Mouse (Mus musculus) cerebellum, adult 2 months (tissue): ENCODE data around the gene Gja1.

ENCODE experiments used
- CTCF ChIP-seq: fragments of 200-500 bp; IDR thresholded peaks from 2 replicates; pipeline ENCODE4 v1.5.1; 2011; ENCODE audit warnings: low read depth, mild to moderate bottlenecking, control low read depth, low read length, moderate library complexity, borderline replicate concordance; ENCODE audit not compliant: insufficient read depth
- POLR2A ChIP-seq: fragments of 200-500 bp; IDR thresholded peaks from 2 replicates; pipeline ENCODE4 v1.6.1; 2011; ENCODE audit warnings: low read length, control low read depth, borderline replicate concordance; ENCODE audit not compliant: insufficient read depth

GRCm38 (mm10) chr10:56379720-56380119 lies 2.6 kb downstream of the Gja1 start:
- no peak for TF ChIP-seq CTCF
- TF ChIP-seq POLR2A, result no peak
